Mouse (Mus musculus): Measurements from ENCODE around the gene Calcoco1. TPM values are rescaled to one million over a fixed set of nuclear protein-coding genes. Genes with fewer than 3 reads are reported as not detected.

The Calcoco1 gene
- total and polyA plus RNA-seq, 3 experiments, result 2.9 to 19.0 TPM; not detected in 1

DNA sequence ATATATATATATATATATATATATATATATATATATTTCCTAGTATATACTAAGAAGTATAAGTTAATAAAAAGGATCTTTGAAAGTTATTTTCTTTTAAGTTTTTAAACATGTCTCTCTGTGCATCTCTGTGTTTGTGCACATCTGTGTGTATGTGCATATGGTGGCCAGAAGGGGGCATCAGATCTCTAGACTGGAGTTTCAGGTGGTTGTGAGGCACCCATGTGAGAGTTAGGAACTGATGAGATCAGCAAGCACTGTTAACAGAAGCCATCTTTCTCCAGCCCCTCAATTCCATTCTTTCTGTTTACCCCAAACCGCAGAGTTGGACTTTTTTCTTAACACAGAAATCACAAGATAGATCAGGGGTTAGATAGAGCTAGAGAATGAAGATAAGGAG is 35.7 kb upstream of the Calcoco1 start:
- no peak overlapping the region for H3K27ac ChIP-seq (ENCODE audit: control insufficient read depth, low read depth, low read length)
- H3K79me2 ChIP-seq (ENCODE audit: control insufficient read depth, insufficient read depth, low read length, poor library complexity), result no peaks in the 10 kb centered on the region
- TF ChIP-seq CTCF (IDR thresholded peaks at IDR 0.05 in 2 of 3, conservative IDR thresholded peaks at IDR 0.05 in 1 of 3; ENCODE audit: control insufficient read depth in 1 of 3, insufficient read depth in 1 of 3, low read depth in 2 of 3, low read length in 3 of 3, poor library complexity in 1 of 3, severe bottlenecking in 1 of 3) (peak in 1 of 3 experiments; percentile 18; a peak in 1 of 6 replicates), NRF1 (IDR thresholded peaks at IDR 0.05; ENCODE audit: insufficient read depth, low read depth, low read length, poor library complexity, severe bottlenecking) (no peak)
- no peaks in the 10 kb centered on the region for H3K9me3 ChIP-seq (replicated peaks; ENCODE audit: insufficient read depth, low read length)
- no peak for DNase-seq (ENCODE audit: low read depth, low spot score)
- H3K4me1 ChIP-seq (ENCODE audit: control insufficient read depth in 1 of 2, insufficient read depth in 2 of 2, low read length in 2 of 2), result no peaks in the 10 kb centered on the region
- H3K9ac ChIP-seq (ENCODE audit: control insufficient read depth, low read depth, low read length, poor library complexity, severe bottlenecking), result no peak overlapping the region
- H3K4me3 ChIP-seq (ENCODE audit: control insufficient read depth in 1 of 2, insufficient read depth in 1 of 2, low read depth in 2 of 2, low read length in 2 of 2), result no peak overlapping the region
- no peaks in the 10 kb centered on the region for H3K36me3 ChIP-seq (ENCODE audit: control insufficient read depth in 1 of 2, insufficient read depth in 2 of 2, low read length in 2 of 2)
- H3K27me3 ChIP-seq (ENCODE audit: control insufficient read depth in 1 of 2, insufficient read depth in 2 of 2, low read length in 2 of 2), result peaks cover 8 to 16% of the 10 kb centered on the region in 2 experiments; a peak in 3 of 4 replicates

DNA sequence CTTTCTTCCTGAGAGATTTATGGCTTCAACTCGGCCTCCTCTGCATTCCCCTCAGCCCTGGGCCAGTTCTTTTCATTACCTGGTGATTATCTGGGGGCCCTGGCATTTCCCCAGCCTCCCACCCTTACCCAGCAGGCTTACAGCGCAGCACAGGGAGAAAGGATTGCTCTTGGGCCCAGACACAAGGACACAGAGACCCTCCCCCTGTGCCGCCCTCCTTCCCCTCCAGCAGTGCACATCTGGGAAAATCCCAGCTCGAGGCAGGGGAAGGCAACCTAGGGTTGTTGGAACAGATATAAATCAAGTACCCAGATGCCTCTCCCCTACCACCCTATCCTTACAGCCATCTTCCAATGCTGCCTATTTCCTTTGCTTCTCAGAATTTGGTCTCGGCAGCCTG is 33.1 kb upstream of the Calcoco1 start:
- no peaks in the 10 kb centered on the region for H3K79me2 ChIP-seq (ENCODE audit: control insufficient read depth, insufficient read depth, low read length, poor library complexity)
- H3K27ac ChIP-seq (ENCODE audit: control insufficient read depth, low read depth, low read length), result no peak overlapping the region
- peaks cover 5 to 12% of the 10 kb centered on the region in 2 experiments for H3K27me3 ChIP-seq (ENCODE audit: control insufficient read depth in 1 of 2, insufficient read depth in 2 of 2, low read length in 2 of 2)
- no peak for TF ChIP-seq ZKSCAN1 (IDR thresholded peaks at IDR 0.05; ENCODE audit: low read depth, low read length)
- TF ChIP-seq MXI1 (IDR thresholded peaks at IDR 0.05; ENCODE audit: low read depth, low read length), result no peak
- no peak for TF ChIP-seq TAL1 (IDR thresholded peaks at IDR 0.05; ENCODE audit: low read length)
- TF ChIP-seq UBTF (IDR thresholded peaks at IDR 0.05; ENCODE audit: borderline replicate concordance, insufficient read depth, low read depth, low read length), result no peak
- TF ChIP-seq TBP (IDR thresholded peaks at IDR 0.05; ENCODE audit: low read depth, low read length), result no peak
- TF ChIP-seq NELFE (IDR thresholded peaks at IDR 0.05; ENCODE audit: low read depth, low read length), result no peak
- TF ChIP-seq E2F4 (IDR thresholded peaks at IDR 0.05; ENCODE audit: borderline replicate concordance, low read depth, low read length), result no peak
- TF ChIP-seq POLR2AphosphoS2 (IDR thresholded peaks at IDR 0.05; ENCODE audit: low read length), result no peak
- no peak for TF ChIP-seq EP300 (IDR thresholded peaks at IDR 0.05; ENCODE audit: low read depth in 1 of 2, low read length in 2 of 2)
- no peak for TF ChIP-seq ZNF384 (IDR thresholded peaks at IDR 0.05; ENCODE audit: low read depth, low read length)
- no peak for TF ChIP-seq KAT2A (conservative IDR thresholded peaks at IDR 0.05; ENCODE audit: low read depth, low read length)
- no peak for TF ChIP-seq GATA1 (IDR thresholded peaks at IDR 0.05; ENCODE audit: low read depth, low read length)
- TF ChIP-seq JUND (IDR thresholded peaks at IDR 0.05; ENCODE audit: low read depth, low read length), result no peak
- H3K4me1 ChIP-seq (ENCODE audit: control insufficient read depth in 1 of 2, insufficient read depth in 2 of 2, low read length in 2 of 2), result 0 out of 4 replicates have a peak, but pooled peaks cover 0 to 3% of the 10 kb centered on the region in 2 experiments
- no peak for DNase-seq (ENCODE audit: low read depth, low spot score)
- H3K9me3 ChIP-seq (replicated peaks; ENCODE audit: insufficient read depth, low read length), result no peaks in the 10 kb centered on the region
- no peaks in the 10 kb centered on the region for H3K36me3 ChIP-seq (ENCODE audit: control insufficient read depth in 1 of 2, insufficient read depth in 2 of 2, low read length in 2 of 2)
- H3K9ac ChIP-seq (ENCODE audit: control insufficient read depth, low read depth, low read length, poor library complexity, severe bottlenecking), result no peak overlapping the region
- no peak overlapping the region for H3K4me3 ChIP-seq (ENCODE audit: control insufficient read depth in 1 of 2, insufficient read depth in 1 of 2, low read depth in 2 of 2, low read length in 2 of 2)

GRCm38 (mm10) chr15:102754361-102754760 is 32.4 kb upstream of the Calcoco1 start:
- H3K27ac ChIP-seq (ENCODE audit: control insufficient read depth, low read depth, low read length), result no peak overlapping the region
- H3K4me3 ChIP-seq (ENCODE audit: control insufficient read depth in 1 of 2, insufficient read depth in 1 of 2, low read depth in 2 of 2, low read length in 2 of 2), result no peak overlapping the region
- H3K27me3 ChIP-seq (ENCODE audit: control insufficient read depth in 1 of 2, insufficient read depth in 2 of 2, low read length in 2 of 2), result peaks cover 3 to 5% of the 10 kb centered on the region in 2 experiments
- no peak for DNase-seq (ENCODE audit: low read depth, low spot score)
- H3K4me1 ChIP-seq (ENCODE audit: control insufficient read depth in 1 of 2, insufficient read depth in 2 of 2, low read length in 2 of 2), result 0 out of 4 replicates have a peak, but pooled peaks cover 0 to 3% of the 10 kb centered on the region in 2 experiments
- H3K9ac ChIP-seq (ENCODE audit: control insufficient read depth, low read depth, low read length, poor library complexity, severe bottlenecking), result no peak overlapping the region
- H3K9me3 ChIP-seq (replicated peaks; ENCODE audit: insufficient read depth, low read length), result no peaks in the 10 kb centered on the region
- H3K79me2 ChIP-seq (ENCODE audit: control insufficient read depth, insufficient read depth, low read length, poor library complexity), result no peaks in the 10 kb centered on the region
- no peaks in the 10 kb centered on the region for H3K36me3 ChIP-seq (ENCODE audit: control insufficient read depth in 1 of 2, insufficient read depth in 2 of 2, low read length in 2 of 2)
- TF ChIP-seq CHD2 (IDR thresholded peaks at IDR 0.05; ENCODE audit: low read length) (no peak), MAFK (IDR thresholded peaks at IDR 0.05; ENCODE audit: borderline replicate concordance, low read depth, low read length) (no peak), NELFE (IDR thresholded peaks at IDR 0.05; ENCODE audit: low read depth, low read length) (no peak), NRF1 (IDR thresholded peaks at IDR 0.05; ENCODE audit: insufficient read depth, low read depth, low read length, poor library complexity, severe bottlenecking) (no peak), ZKSCAN1 (IDR thresholded peaks at IDR 0.05; ENCODE audit: low read depth, low read length) (no peak), GABPA (IDR thresholded peaks at IDR 0.05; ENCODE audit: low read depth, low read length) (no peak), CTCF (IDR thresholded peaks at IDR 0.05 in 2 of 3, conservative IDR thresholded peaks at IDR 0.05 in 1 of 3; ENCODE audit: control insufficient read depth in 1 of 3, insufficient read depth in 1 of 3, low read depth in 2 of 3, low read length in 3 of 3, poor library complexity in 1 of 3, severe bottlenecking in 1 of 3) (no peak), ZC3H11A (IDR thresholded peaks at IDR 0.05; ENCODE audit: low read depth, low read length) (no peak), KAT2A (conservative IDR thresholded peaks at IDR 0.05; ENCODE audit: low read depth, low read length) (no peak), MYC (IDR thresholded peaks at IDR 0.05; ENCODE audit: low read depth, low read length) (no peak), MAZ (IDR thresholded peaks at IDR 0.05; ENCODE audit: low read depth, low read length) (no peak), CHD1 (IDR thresholded peaks at IDR 0.05; ENCODE audit: low read depth, low read length) (no peak), RAD21 (IDR thresholded peaks at IDR 0.05; ENCODE audit: low read depth, low read length) (no peak), SIN3A (IDR thresholded peaks at IDR 0.05; ENCODE audit: low read length) (no peak), JUND (IDR thresholded peaks at IDR 0.05; ENCODE audit: low read depth, low read length) (no peak), ZMIZ1 (IDR thresholded peaks at IDR 0.05; ENCODE audit: low read depth, low read length) (no peak), ZNF384 (IDR thresholded peaks at IDR 0.05; ENCODE audit: low read depth, low read length) (no peak), UBTF (IDR thresholded peaks at IDR 0.05; ENCODE audit: borderline replicate concordance, insufficient read depth, low read depth, low read length) (no peak)

All from MEL (cell line).